Mouse (Mus musculus) heart, postnatal 14 days (tissue): ENCODE data around the gene Lbh. TPM values are rescaled to one million over a fixed set of nuclear protein-coding genes. Genes with fewer than 3 reads are reported as not detected.

Experiments
- DNase-seq, 2 experiments: peaks; one replicate each; pipeline ENCODE4 v3.0.0; 2021 to 2022
- intact Hi-C: fragments of 180-260 bp; cut with DNase I; formaldehyde crosslinking; loops from one replicate; pipeline ENCODE4 v1.15.1; 2025
- total RNA-seq, 2 experiments: library from RNA; stranded (reverse); gene quantifications; 2 replicates each; pipeline ENCODE4 v1.2.3; 2021

The Lbh gene
- total RNA-seq, 2 experiments from 2014 or later: 318 to 323 TPM

GRCm38 (mm10) chr17:72936336-72936735, 18.2 kb downstream of the Lbh start:
- no peak for DNase-seq
- intact Hi-C loops: loop anchor here (5.0 kb wide), 1 partner anchor 36 kb away; no protein-coding TSS in a partner anchor

- intact Hi-C loops: loop anchor here (5.0 kb wide), 1 partner anchor 35 kb away; no protein-coding TSS in a partner anchor
- no peak for DNase-seq
These were observed 19.1 kb downstream of the Lbh start for GRCm38 (mm10) chr17:72937204-72937603.

- intact Hi-C loops: loop anchor here (2.0 to 5.0 kb wide), 2 partner anchors 19 to 34 kb away; partner anchors contain the start of gene Lbh
- DNase-seq: peak in 1 of 2 experiments; percentile 58
These were observed 20.1 kb downstream of the Lbh start for GRCm38 (mm10) chr17:72938026-72938795.

DNA sequence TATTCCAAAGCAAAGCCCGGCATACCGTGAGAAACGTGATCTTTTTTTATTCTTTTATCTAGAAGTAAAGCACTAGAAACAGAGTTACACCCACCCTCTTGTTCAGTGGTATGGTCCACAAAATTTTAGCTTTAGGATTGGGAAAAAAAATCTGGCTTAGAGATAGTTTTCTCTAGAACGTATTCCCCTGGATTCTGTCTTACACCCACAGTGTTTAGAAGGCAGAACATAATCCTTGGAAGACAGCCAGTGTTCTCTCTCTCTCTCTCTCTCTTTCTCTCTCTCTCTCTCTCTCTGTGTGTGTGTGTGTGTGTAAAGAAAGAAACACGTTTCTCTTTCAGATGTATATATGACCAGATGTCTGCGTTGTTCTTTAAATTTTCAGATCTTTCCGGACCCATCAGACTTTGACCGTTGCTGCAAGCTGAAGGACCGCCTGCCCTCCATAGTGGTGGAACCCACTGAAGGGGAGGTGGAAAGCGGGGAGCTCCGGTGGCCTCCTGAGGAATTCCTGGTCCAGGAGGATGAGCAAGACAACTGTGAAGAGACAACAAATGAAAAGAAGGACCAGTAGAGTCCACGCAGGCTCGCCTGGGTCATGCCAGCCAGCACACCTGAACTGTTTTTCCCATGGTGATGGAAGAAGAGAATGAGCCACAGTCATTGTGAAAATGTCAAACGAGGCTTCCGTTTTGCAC, 20.9 kb downstream of the Lbh start:
- intact Hi-C loops: loop anchor here (2.0 to 5.0 kb wide), 2 partner anchors 20 to 33 kb away; partner anchors contain the start of gene Lbh
- DNase-seq: no peak

DNA sequence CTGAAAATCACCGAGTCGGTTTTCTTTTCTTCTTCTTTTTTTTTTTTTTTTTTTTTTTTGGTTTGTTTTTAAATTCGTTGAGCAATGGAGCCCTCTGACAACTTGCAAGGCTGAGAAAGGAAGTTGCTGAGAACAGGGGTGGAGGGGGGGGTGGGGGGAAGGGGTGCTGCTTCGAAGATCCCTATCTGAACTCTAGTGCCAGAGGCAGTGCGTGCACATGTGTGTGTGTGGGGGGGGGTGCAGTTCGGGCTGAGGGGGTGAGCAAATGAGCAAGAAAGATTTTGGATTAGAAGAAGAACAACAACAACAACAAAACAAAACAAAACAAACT, 21.4 kb downstream of the Lbh start:
- intact Hi-C loops: loop anchor here (2.0 to 5.0 kb wide), 2 partner anchors 21 to 33 kb away; partner anchors contain the start of gene Lbh
- no peak for DNase-seq

- intact Hi-C loops: no loop called here
These were observed 26.3 kb downstream of the Lbh start for GRCm38 (mm10) chr17:72944368-72944767.

GRCm38 (mm10) chr17:72947111-72947859, 29.2 kb downstream of the Lbh start:
- no peak for DNase-seq
- intact Hi-C loops: no loop called here

More at GRCm38 (mm10) chr17:72944368-72944767, 26.3 kb downstream of the Lbh start:
- no peak for DNase-seq

DNA sequence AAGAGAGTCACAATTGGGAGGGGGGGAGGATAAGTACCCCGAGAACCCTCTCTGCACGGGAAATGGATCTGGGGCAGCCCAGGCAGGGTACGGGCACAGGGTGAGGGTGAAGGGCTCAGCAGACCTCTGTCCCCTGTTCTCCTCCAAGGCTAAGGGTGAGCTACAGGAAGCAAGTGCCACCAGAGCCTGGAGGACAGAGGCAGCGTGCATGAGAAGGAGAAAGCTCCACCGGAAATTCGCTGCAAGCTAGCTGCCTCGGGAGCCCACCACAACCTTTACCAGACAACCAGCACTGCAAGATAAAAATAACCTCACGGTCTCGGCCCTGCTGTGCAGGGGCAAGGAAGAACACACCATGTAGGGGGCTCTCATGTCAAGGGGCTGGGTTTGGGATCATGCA, 30.0 kb downstream of the Lbh start:
- intact Hi-C loops: loop anchor here (2.0 kb wide), 1 partner anchor 15 kb away; no protein-coding TSS in a partner anchor
- no peak for DNase-seq

- no peak for DNase-seq
- intact Hi-C loops: loop anchor here (2.0 kb wide), 1 partner anchor 14 kb away; no protein-coding TSS in a partner anchor
These were observed 31.2 kb downstream of the Lbh start for GRCm38 (mm10) chr17:72949247-72949701.

DNA sequence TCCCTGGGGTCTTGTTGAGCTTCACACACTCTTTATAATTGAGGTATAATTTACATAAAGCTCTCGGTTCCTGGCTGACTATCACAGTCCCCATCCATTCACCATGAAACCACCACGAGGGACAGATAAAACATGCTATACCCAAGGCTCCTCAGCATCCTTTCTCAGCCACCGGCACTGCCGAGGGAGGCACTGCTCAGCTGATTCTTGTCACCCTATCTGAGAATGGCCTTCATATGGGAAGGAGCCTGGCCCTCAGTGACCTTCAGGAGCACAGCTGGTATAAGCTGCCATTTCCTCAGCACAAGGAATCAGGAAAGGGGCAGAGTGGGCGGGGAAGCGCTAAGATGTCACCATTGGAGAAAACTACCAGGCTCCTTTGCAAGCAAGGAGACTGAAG, 33.2 kb downstream of the Lbh start:
- no peak for DNase-seq
- intact Hi-C loops: no loop called here

GRCm38 (mm10) chr17:72953811-72954685, 35.9 kb downstream of the Lbh start:
- DNase-seq: no peak
- intact Hi-C loops: no loop called here

GRCm38 (mm10) chr17:72955534-72955933, 37.4 kb downstream of the Lbh start:
- intact Hi-C loops: no loop called here
- no peak for DNase-seq

- intact Hi-C loops: no loop called here
- DNase-seq: no peak
These were observed 38.9 kb downstream of the Lbh start for GRCm38 (mm10) chr17:72957016-72957415.

GRCm38 (mm10) chr17:72958886-72959285, 40.8 kb downstream of the Lbh start:
- intact Hi-C loops: no loop called here
- no peak for DNase-seq

GRCm38 (mm10) chr17:72959497-72960039, 41.5 kb downstream of the Lbh start:
- no peak for DNase-seq
- intact Hi-C loops: no loop called here

GRCm38 (mm10) chr17:72960243-72960642, 42.1 kb downstream of the Lbh start:
- intact Hi-C loops: no loop called here
- no peak for DNase-seq

GRCm38 (mm10) chr17:72960873-72961272, 42.8 kb downstream of the Lbh start:
- DNase-seq: no peak
- intact Hi-C loops: no loop called here

GRCm38 (mm10) chr17:72961953-72962630, 44.0 kb downstream of the Lbh start:
- no peak for DNase-seq
- intact Hi-C loops: loop anchor here (2.0 kb wide), 1 partner anchor 13 kb away; no protein-coding TSS in a partner anchor

GRCm38 (mm10) chr17:72965687-72966086, 47.6 kb downstream of the Lbh start:
- intact Hi-C loops: loop anchor here (2.0 kb wide), 1 partner anchor 75 kb away; no protein-coding TSS in a partner anchor
- DNase-seq: no peak
